ENCODE assay signal across 14 mouse cellular contexts in genomic region chr2:137243914-137244313, GRCm38 (mm10).
DNase-seq lines count a peak whose midpoint lies in the region; ATAC-seq lines count a peak whose summit lies in the region.
"Had no signal": no experiment of that assay in that cellular context is flagged by ENCODE, and none has a peak within 500 bp of the region (broad histone marks: within the 10 kb centered on the region; RNA-seq: fewer than 3 reads in every experiment).

No protein-coding gene starts in this region.

- no peak overlapping the region for H3K27ac ChIP-seq in embryonic facial prominence, embryonic 14.5 days (replicated peaks; ENCODE audit: low read depth, low read length)
- peak overlapping the region; percentile 76; the same call in 1 of the 2 replicates for H3K27ac ChIP-seq in limb, embryonic 10.5 days
- H3K27ac ChIP-seq: embryonic facial prominence, embryonic 13.5 days; gastrocnemius, adult 2 months; heart, embryonic 13.5 days; hindbrain, embryonic 14.5 days; liver, embryonic 13.5 days had no signal

- ATAC-seq in embryonic facial prominence, embryonic 14.5 days (ENCODE audit: low read depth), result peak; percentile 79

- H3K4me1 ChIP-seq in embryonic facial prominence, embryonic 14.5 days (ENCODE audit: control insufficient read depth, insufficient read depth, low read length), result peaks cover 17% of the 10 kb centered on the region; the same call in 1 of the 2 replicates
- peaks cover 51% of the 10 kb centered on the region for H3K4me1 ChIP-seq in limb, embryonic 10.5 days
- H3K4me1 ChIP-seq: liver, embryonic 13.5 days had no signal

- H3K4me2 ChIP-seq in embryonic facial prominence, embryonic 14.5 days (ENCODE audit: low read depth, low read length), result no peak overlapping the region
- H3K4me2 ChIP-seq: embryonic facial prominence, embryonic 13.5 days; heart, embryonic 13.5 days; hindbrain, embryonic 14.5 days; liver, embryonic 13.5 days had no signal

- H3K27me3 ChIP-seq in embryonic facial prominence, embryonic 14.5 days (replicated peaks; ENCODE audit: control insufficient read depth, insufficient read depth, low read length), result no peaks in the 10 kb centered on the region
- 0 out of 2 replicates have a peak, but pooled peaks cover 5% of the 10 kb centered on the region for H3K27me3 ChIP-seq in limb, embryonic 10.5 days (ENCODE audit: low read depth, poor library complexity, severe bottlenecking)
- H3K27me3 ChIP-seq: embryonic facial prominence, embryonic 13.5 days; heart, embryonic 13.5 days; liver, embryonic 13.5 days had no signal

- peak; percentile 47 for DNase-seq in kidney, postnatal 10 days
- DNase-seq in kidney, adult 11 months, result no peak
- peak; percentile 64 for DNase-seq in embryo, embryonic 10 days (ENCODE audit: low spot score)
- peak; percentile 82 for DNase-seq in embryonic facial prominence, embryonic 14.5 days (ENCODE audit: low spot score)
- DNase-seq in limb, embryonic 10.5 days (ENCODE audit: low spot score), result peak; percentile 60
- no peak for DNase-seq in liver
- no peak for DNase-seq in thymus, postnatal 36 days
- DNase-seq in neural tube, embryonic 10.5 days (ENCODE audit: extremely low spot score, low spot score), result no peak
- DNase-seq: gastrocnemius, adult 2 months; liver, embryonic 13.5 days; thymus, postnatal 4 days had no signal

- 0 out of 2 replicates have a peak, but pooled peaks cover 2% of the 10 kb centered on the region for H3K9me3 ChIP-seq in embryonic facial prominence, embryonic 14.5 days (ENCODE audit: control insufficient read depth, low read length)
- H3K9me3 ChIP-seq in limb, embryonic 10.5 days (replicated peaks), result no peaks in the 10 kb centered on the region
- H3K9me3 ChIP-seq: embryonic facial prominence, embryonic 13.5 days; heart, embryonic 13.5 days; liver, embryonic 13.5 days had no signal

- H3K36me3 ChIP-seq in embryonic facial prominence, embryonic 14.5 days (ENCODE audit: control insufficient read depth, insufficient read depth, low read length), result no peaks in the 10 kb centered on the region
- H3K36me3 ChIP-seq in limb, embryonic 10.5 days, result no peaks in the 10 kb centered on the region
- H3K36me3 ChIP-seq: embryonic facial prominence, embryonic 13.5 days; heart, embryonic 13.5 days; liver, embryonic 13.5 days had no signal

- WGBS in embryonic facial prominence, embryonic 14.5 days, result 14% methylated on average over 5 of the region's 5 CpGs
- WGBS in limb, embryonic 10.5 days, result 13% methylated on average over 5 of the region's 5 CpGs

- no peak overlapping the region for H3K4me3 ChIP-seq in embryonic facial prominence, embryonic 14.5 days (ENCODE audit: low read depth, low read length)
- no peak overlapping the region for H3K4me3 ChIP-seq in limb, embryonic 10.5 days
- H3K4me3 ChIP-seq: embryonic facial prominence, embryonic 13.5 days; gastrocnemius, adult 2 months; heart, embryonic 13.5 days; liver, embryonic 13.5 days had no signal

- no peak overlapping the region for H3K9ac ChIP-seq in embryonic facial prominence, embryonic 14.5 days (ENCODE audit: low read depth, low read length)
- H3K9ac ChIP-seq: embryonic facial prominence, embryonic 13.5 days; heart, embryonic 13.5 days; hindbrain, embryonic 14.5 days; liver, embryonic 13.5 days had no signal

Comparison
In these comparisons a context has a peak if more than half of its experiments do, and no peak if none do; other contexts are left out.
1. DNase-seq: peak in kidney, postnatal 10 days (single experiment), embryo, embryonic 10 days (single experiment), embryonic facial prominence, embryonic 14.5 days (single experiment) and limb, embryonic 10.5 days (single experiment); none in kidney, adult 11 months (single experiment), liver (single experiment), thymus, postnatal 36 days (0 of 2) and neural tube, embryonic 10.5 days (single experiment).